Mouse (Mus musculus): ENCODE measurements around the gene Tbc1d12.

DNA sequence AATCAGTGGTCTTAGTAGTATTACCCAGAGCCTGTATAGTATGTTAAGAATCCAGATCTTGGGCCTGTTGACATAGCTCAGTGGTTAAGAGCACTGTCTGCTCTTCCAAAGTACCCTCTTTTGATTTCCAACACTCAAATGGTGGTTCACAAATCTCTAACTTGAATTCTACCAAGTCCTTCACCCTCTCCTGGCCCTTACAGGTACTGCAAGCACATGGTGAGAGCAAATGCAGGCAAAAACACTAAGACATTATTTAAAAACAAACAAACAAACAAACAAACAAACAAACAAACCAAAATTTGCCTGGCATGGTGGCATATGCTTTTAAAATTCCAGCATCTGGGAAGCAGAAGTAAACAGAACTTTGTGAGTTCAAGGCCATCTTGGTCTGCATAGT, 43.9 kb downstream of the Tbc1d12 start:
- TF ChIP-seq TCF12 (IDR thresholded peaks at IDR 0.05; ENCODE audit: low read depth, low read length) (no peak), POLR2A (IDR thresholded peaks at IDR 0.05; ENCODE audit: control insufficient read depth in 1 of 2, insufficient read depth in 1 of 2, low read depth in 1 of 2, low read length in 2 of 2, poor library complexity in 1 of 2) (no peak), CTCF (IDR thresholded peaks at IDR 0.05 in 2 of 3, conservative IDR thresholded peaks at IDR 0.05 in 1 of 3; ENCODE audit: control insufficient read depth in 1 of 3, insufficient read depth in 1 of 3, low read depth in 2 of 3, low read length in 3 of 3, poor library complexity in 1 of 3, severe bottlenecking in 1 of 3) (peak in 2 of 3 experiments; percentile 26 to 44; a peak in 4 of 6 replicates), EP300 (IDR thresholded peaks at IDR 0.05; ENCODE audit: low read depth in 1 of 2, low read length in 2 of 2) (no peak), MAFK (IDR thresholded peaks at IDR 0.05; ENCODE audit: borderline replicate concordance, low read depth, low read length) (no peak), RCOR1 (IDR thresholded peaks at IDR 0.05; ENCODE audit: low read depth, low read length) (no peak), GABPA (IDR thresholded peaks at IDR 0.05; ENCODE audit: low read depth, low read length) (no peak)

All from MEL (cell line).